Mouse (Mus musculus): ENCODE measurements around the gene 1700011L22Rik. TPM values are rescaled to one million over a fixed set of nuclear protein-coding genes. Genes with fewer than 3 reads are reported as not detected.

Gene 1700011L22Rik
- polyA plus RNA-seq, 1 experiment, result not detected

- no peaks in the 10 kb centered on the region for H3K27me3 ChIP-seq (ENCODE audit: control insufficient read depth, insufficient read depth, insufficient read length)
- no peak overlapping the region for H3K4me3 ChIP-seq
- H3K4me2 ChIP-seq (ENCODE audit: low read depth), result no peak overlapping the region
- peaks cover 18% of the 10 kb centered on the region for H3K36me3 ChIP-seq (ENCODE audit: control insufficient read depth, insufficient read depth)
- no peak overlapping the region for H3ac ChIP-seq (ENCODE audit: control insufficient read depth, insufficient read length)
- H3K79me2 ChIP-seq (ENCODE audit: control insufficient read depth, insufficient read depth), result no peaks in the 10 kb centered on the region
- TF ChIP-seq POLR2AphosphoS2 (IDR thresholded peaks at IDR 0.05; ENCODE audit: insufficient read length, low read depth) (no peak), MYOG (IDR thresholded peaks at IDR 0.05; ENCODE audit: control insufficient read depth in 1 of 3, insufficient read depth in 1 of 3, insufficient read length in 2 of 3, low read depth in 2 of 3) (no peak), MAX (IDR thresholded peaks at IDR 0.05; ENCODE audit: low read depth) (no peak), E2F4 (IDR thresholded peaks at IDR 0.05; ENCODE audit: insufficient read depth) (no peak), REST (IDR thresholded peaks at IDR 0.05; ENCODE audit: insufficient read depth, insufficient read length) (no peak), SRF (IDR thresholded peaks at IDR 0.05; ENCODE audit: control insufficient read depth, insufficient read length, low read depth) (no peak), USF1 (IDR thresholded peaks at IDR 0.05; ENCODE audit: low read depth) (no peak), POLR2A (IDR thresholded peaks at IDR 0.05; ENCODE audit: insufficient read length, low read depth) (no peak)
Measured at GRCm38 (mm10) chr8:79175991-79176390, 72.4 kb downstream of the 1700011L22Rik start.

- no peaks in the 10 kb centered on the region for H3K27me3 ChIP-seq (ENCODE audit: control insufficient read depth, insufficient read depth, insufficient read length)
- H3K36me3 ChIP-seq (ENCODE audit: control insufficient read depth, insufficient read depth), result peaks cover 8% of the 10 kb centered on the region
- no peak overlapping the region for H3K4me3 ChIP-seq
- no peak overlapping the region for H3K4me2 ChIP-seq (ENCODE audit: low read depth)
- H3K79me2 ChIP-seq (ENCODE audit: control insufficient read depth, insufficient read depth), result no peaks in the 10 kb centered on the region
- no peak overlapping the region for H3ac ChIP-seq (ENCODE audit: control insufficient read depth, insufficient read length)
- TF ChIP-seq CEBPB (IDR thresholded peaks at IDR 0.05; ENCODE audit: insufficient read depth, poor library complexity, severe bottlenecking) (no peak), USF1 (IDR thresholded peaks at IDR 0.05; ENCODE audit: low read depth) (no peak), E2F4 (IDR thresholded peaks at IDR 0.05; ENCODE audit: insufficient read depth) (no peak), POLR2A (IDR thresholded peaks at IDR 0.05; ENCODE audit: insufficient read length, low read depth) (no peak), MAX (IDR thresholded peaks at IDR 0.05; ENCODE audit: low read depth) (no peak), SRF (IDR thresholded peaks at IDR 0.05; ENCODE audit: control insufficient read depth, insufficient read length, low read depth) (no peak), TCF12 (IDR thresholded peaks at IDR 0.05; ENCODE audit: insufficient read depth, poor library complexity, severe bottlenecking) (no peak), REST (IDR thresholded peaks at IDR 0.05; ENCODE audit: insufficient read depth, insufficient read length) (no peak), TCF3 (IDR thresholded peaks at IDR 0.05; ENCODE audit: insufficient read length, low read depth) (no peak), POLR2AphosphoS2 (IDR thresholded peaks at IDR 0.05; ENCODE audit: insufficient read length, low read depth) (no peak)
Measured at GRCm38 (mm10) chr8:79173606-79174005, 74.8 kb downstream of the 1700011L22Rik start.

DNA sequence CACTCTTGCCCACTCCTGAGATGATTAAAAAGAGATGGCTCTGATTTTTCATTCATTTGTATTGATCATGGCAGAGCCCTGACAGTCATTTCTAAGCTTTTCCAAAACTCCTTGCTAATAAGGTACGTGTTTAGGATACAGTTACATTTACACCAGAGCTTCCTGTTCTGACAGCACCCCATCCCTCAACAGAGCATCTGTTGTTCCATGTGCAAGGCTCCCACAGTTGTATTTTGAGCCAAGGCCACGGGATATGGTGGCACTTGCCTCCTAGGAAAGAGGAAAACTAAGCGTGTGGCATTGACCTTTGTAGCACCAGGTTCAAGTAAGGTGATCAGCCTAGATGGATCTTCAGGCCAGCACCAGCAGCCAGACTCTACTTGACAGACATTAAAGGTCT lies 83.1 kb downstream of the 1700011L22Rik start:
- Histone ChIP-seq H3K27me3 (ENCODE audit: control insufficient read depth, insufficient read depth, insufficient read length) (no peaks in the 10 kb centered on the region), H3ac (ENCODE audit: control insufficient read depth, insufficient read length) (no peak overlapping the region), H3K4me2 (ENCODE audit: low read depth) (no peak overlapping the region), H3K36me3 (ENCODE audit: control insufficient read depth, insufficient read depth) (no peaks in the 10 kb centered on the region), H3K4me3 (no peak overlapping the region), H3K79me2 (ENCODE audit: control insufficient read depth, insufficient read depth) (no peaks in the 10 kb centered on the region)
- no peak for TF ChIP-seq POLR2A (IDR thresholded peaks at IDR 0.05; ENCODE audit: insufficient read length, low read depth)
- TF ChIP-seq REST (IDR thresholded peaks at IDR 0.05; ENCODE audit: insufficient read depth, insufficient read length), result no peak
- no peak for TF ChIP-seq SRF (IDR thresholded peaks at IDR 0.05; ENCODE audit: control insufficient read depth, insufficient read length, low read depth)
- no peak for TF ChIP-seq E2F4 (IDR thresholded peaks at IDR 0.05; ENCODE audit: insufficient read depth)
- no peak for TF ChIP-seq TCF3 (IDR thresholded peaks at IDR 0.05; ENCODE audit: insufficient read length, low read depth)
- no peak for TF ChIP-seq USF1 (IDR thresholded peaks at IDR 0.05; ENCODE audit: low read depth)
- TF ChIP-seq MAX (IDR thresholded peaks at IDR 0.05; ENCODE audit: low read depth), result no peak

- Histone ChIP-seq H3K4me2 (ENCODE audit: low read depth) (no peak overlapping the region), H3K27me3 (ENCODE audit: control insufficient read depth, insufficient read depth, insufficient read length) (no peaks in the 10 kb centered on the region), H3ac (ENCODE audit: control insufficient read depth, insufficient read length) (no peak overlapping the region), H3K4me3 (no peak overlapping the region), H3K79me2 (ENCODE audit: control insufficient read depth, insufficient read depth) (no peaks in the 10 kb centered on the region), H3K36me3 (ENCODE audit: control insufficient read depth, insufficient read depth) (no peaks in the 10 kb centered on the region)
- TF ChIP-seq CEBPB (IDR thresholded peaks at IDR 0.05; ENCODE audit: insufficient read depth, poor library complexity, severe bottlenecking), result no peak
- no peak for TF ChIP-seq TCF3 (IDR thresholded peaks at IDR 0.05; ENCODE audit: insufficient read length, low read depth)
- no peak for TF ChIP-seq E2F4 (IDR thresholded peaks at IDR 0.05; ENCODE audit: insufficient read depth)
- no peak for TF ChIP-seq USF1 (IDR thresholded peaks at IDR 0.05; ENCODE audit: low read depth)
- no peak for TF ChIP-seq POLR2A (IDR thresholded peaks at IDR 0.05; ENCODE audit: insufficient read length, low read depth)
- no peak for TF ChIP-seq SRF (IDR thresholded peaks at IDR 0.05; ENCODE audit: control insufficient read depth, insufficient read length, low read depth)
Measured at GRCm38 (mm10) chr8:79164336-79164735, 84.0 kb downstream of the 1700011L22Rik start.

- no peaks in the 10 kb centered on the region for H3K79me2 ChIP-seq (ENCODE audit: control insufficient read depth, insufficient read depth)
- H3K4me3 ChIP-seq, result no peak overlapping the region
- TF ChIP-seq MAX (IDR thresholded peaks at IDR 0.05; ENCODE audit: low read depth) (no peak), MYOD1 (IDR thresholded peaks at IDR 0.05; ENCODE audit: control insufficient read depth in 1 of 3, insufficient read length in 2 of 3, low read depth in 2 of 3) (peak in 1 of 3 experiments; percentile 22)
- peak overlapping the region; percentile 40 for H3K4me2 ChIP-seq (ENCODE audit: low read depth)
- H3K27me3 ChIP-seq (ENCODE audit: control insufficient read depth, insufficient read depth, insufficient read length), result no peaks in the 10 kb centered on the region
- H3K36me3 ChIP-seq (ENCODE audit: control insufficient read depth, insufficient read depth), result no peaks in the 10 kb centered on the region
- no peak overlapping the region for H3ac ChIP-seq (ENCODE audit: control insufficient read depth, insufficient read length)
Measured at GRCm38 (mm10) chr8:79162533-79163308, 85.6 kb downstream of the 1700011L22Rik start.

Data from myocyte (in vitro differentiated cells).